Mouse (Mus musculus): ENCODE measurements at regions not wholly inside any gene's neighbourhood (a gene's known extent, or its start where the extent isn't known, plus 50 kb on each side); places are given as distances from the start of the nearest gene placed in this dataset.

- Histone ChIP-seq H3K27ac (ENCODE audit: insufficient read depth, low read depth) (no peak overlapping the region), H3K4me2 (ENCODE audit: insufficient read depth, low read depth, poor library complexity, severe bottlenecking) (no peak overlapping the region), H3K9me3 (replicated peaks; ENCODE audit: low read length) (no peaks in the 10 kb centered on the region), H3K9ac (ENCODE audit: insufficient read depth, low read depth) (no peak overlapping the region), H3K36me3 (replicated peaks in 1 of 2; ENCODE audit: control insufficient read depth in 1 of 2, insufficient read depth in 1 of 2, low read length in 1 of 2) (no peaks in the 10 kb centered on the region), H3K4me1 (ENCODE audit: control insufficient read depth in 1 of 2, insufficient read depth in 2 of 2) (0 out of 4 replicates have a peak, but pooled peaks cover 0 to 3% of the 10 kb centered on the region in 2 experiments), H3K79me2 (replicated peaks; ENCODE audit: control insufficient read depth, extremely low read depth, insufficient read depth, poor library complexity, severe bottlenecking) (no peaks in the 10 kb centered on the region), H3K27me3 (replicated peaks) (no peaks in the 10 kb centered on the region), H3K4me3 (replicated peaks in 1 of 3; ENCODE audit: low read depth in 2 of 3, low read length in 2 of 3, poor library complexity in 1 of 3) (no peak overlapping the region)
- dilution Hi-C loops (cut with MboI; ENCODE audit: extremely low pct_ligation_motif_present, extremely low pct_unique_long_range_greater_than_20kb, low sequenced_read_pairs), result no loop called here
- DNase-seq (ENCODE audit: extremely low read depth), result no peak
- no peak for TF ChIP-seq RCOR1 (conservative IDR thresholded peaks at IDR 0.05; ENCODE audit: low read depth, low read length)
- TF ChIP-seq ZNF384 (IDR thresholded peaks at IDR 0.05; ENCODE audit: low read depth, low read length), result no peak
- no peak for TF ChIP-seq NRF1 (IDR thresholded peaks at IDR 0.05; ENCODE audit: low read depth, low read length)
- TF ChIP-seq TCF12 (IDR thresholded peaks at IDR 0.05; ENCODE audit: low read depth, low read length), result no peak
- TF ChIP-seq TBP (conservative IDR thresholded peaks at IDR 0.05; ENCODE audit: low read depth, low read length), result no peak
- TF ChIP-seq MAZ (IDR thresholded peaks at IDR 0.05; ENCODE audit: low read depth, low read length), result no peak
- no peak for TF ChIP-seq JUN (IDR thresholded peaks at IDR 0.05; ENCODE audit: insufficient read depth, low read depth, low read length)
- no peak for TF ChIP-seq ETS1 (conservative IDR thresholded peaks at IDR 0.05; ENCODE audit: low read depth, low read length)
- no peak for TF ChIP-seq MYC (IDR thresholded peaks at IDR 0.05; ENCODE audit: low read depth, low read length)
- no peak for TF ChIP-seq ZMIZ1 (IDR thresholded peaks at IDR 0.05; ENCODE audit: low read depth, low read length)
- no peak for TF ChIP-seq MAFK (IDR thresholded peaks at IDR 0.05; ENCODE audit: insufficient replicate concordance, low read length)
- TF ChIP-seq HCFC1 (IDR thresholded peaks at IDR 0.05; ENCODE audit: low read depth, low read length), result no peak
- in situ Hi-C loops (cut with MboI; ENCODE audit: low pct_ligation_motif_present, low pct_unique_long_range_greater_than_20kb, low sequenced_read_pairs), result no loop called here
Measured at GRCm38 (mm10) chr5:151704049-151704448, 53.0 kb upstream of the Rfc3 start.

All from CH12.LX (cell line).